Mouse (Mus musculus): ENCODE measurements around the gene Tssc4. TPM values are rescaled to one million over a fixed set of nuclear protein-coding genes. Genes with fewer than 3 reads are reported as not detected.

Gene Tssc4
- polyA plus RNA-seq (2015; fragmentation: Nextera tagmentation; extraction: Ambion mirVana), result 99.7 and 109 TPM in 2 replicates

DNA sequence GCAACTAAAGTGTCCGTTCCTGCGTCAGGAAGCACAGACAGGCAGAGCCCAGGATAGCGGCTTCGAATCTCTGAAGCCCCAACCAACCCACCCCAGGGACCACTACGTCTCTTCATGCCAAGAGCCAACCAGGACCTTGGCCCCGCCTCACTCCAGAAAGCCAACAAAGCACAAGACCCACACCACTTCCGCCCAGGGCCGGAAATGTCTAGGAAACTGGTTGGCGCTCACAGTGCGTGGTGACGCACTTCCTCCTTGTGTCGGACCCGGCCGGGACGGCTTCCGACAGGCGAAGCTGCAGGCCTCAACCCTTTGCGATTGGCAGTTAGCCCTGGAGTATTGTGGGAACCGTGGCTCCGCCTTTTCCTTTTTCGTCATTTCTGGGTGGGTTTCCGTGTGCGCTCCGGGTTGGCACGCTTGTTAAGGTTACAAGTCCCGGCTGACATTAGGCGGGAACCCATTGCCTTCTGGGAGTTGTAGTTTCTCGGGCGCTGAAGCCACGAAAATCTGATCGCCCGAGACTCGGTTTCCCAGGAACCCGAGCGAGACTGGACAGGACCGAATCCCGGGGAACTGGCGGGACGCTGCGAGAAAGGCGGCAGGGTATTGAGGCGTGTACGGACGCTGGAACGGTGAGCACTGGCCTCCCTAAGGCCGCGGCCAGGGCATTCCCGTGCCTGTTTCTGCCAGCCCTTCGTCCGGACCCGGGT lies at the start of gene Tssc4:
Gene Tssc4, plus strand, starts transcription at position 368 of the 710 bp plus-strand sequence.
- Histone ChIP-seq H3K36me3 (ENCODE audit: control insufficient read depth, insufficient read depth) (peaks cover 16% of the 10 kb centered on the region), H3K9me3 (ENCODE audit: control insufficient read depth, low read length) (no peaks in the 10 kb centered on the region), H3K4me2 (ENCODE audit: low read length) (peak within 1 kb of the TSS; percentile 99), H3K9ac (replicated peaks; ENCODE audit: low read depth, low read length) (peak within 1 kb of the TSS; percentile 83), H3K4me1 (replicated peaks; ENCODE audit: control insufficient read depth, insufficient read depth, low read length) (peaks cover 24% of the 10 kb centered on the region), H3K27me3 (replicated peaks; ENCODE audit: control insufficient read depth, insufficient read depth, low read length) (no peaks in the 10 kb centered on the region), H3K27ac (ENCODE audit: low read length) (peak within 1 kb of the TSS; percentile 90), H3K4me3 (replicated peaks; ENCODE audit: low read length) (peak within 1 kb of the TSS; percentile 94)
- ATAC-seq, result peak; percentile 98
- WGBS, result under 1% methylated on average over 51 of the region's 51 CpGs

DNA sequence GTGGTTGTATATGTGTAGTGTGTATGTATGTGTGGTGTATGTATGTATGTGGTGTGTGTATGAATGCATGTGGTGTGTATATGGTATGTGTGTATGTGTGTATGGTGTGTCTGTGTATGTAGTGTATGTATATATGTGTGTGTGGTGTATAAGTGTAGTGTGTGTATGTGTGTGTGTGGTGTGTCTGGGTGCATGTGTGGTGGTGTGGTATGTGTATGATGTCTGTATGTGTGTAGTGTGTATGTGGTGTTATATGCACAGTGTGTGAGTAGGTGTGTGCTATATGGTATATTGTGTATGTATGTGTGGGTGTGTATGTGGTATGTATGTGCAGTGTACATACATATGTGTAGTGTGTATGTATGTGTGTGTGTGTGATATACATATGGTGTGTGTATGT lies 49.0 kb upstream of the Tssc4 start:
- Histone ChIP-seq H3K4me2 (ENCODE audit: low read length) (no peak overlapping the region), H3K9ac (replicated peaks; ENCODE audit: low read depth, low read length) (no peak overlapping the region), H3K27ac (ENCODE audit: low read length) (no peak overlapping the region), H3K36me3 (ENCODE audit: control insufficient read depth, insufficient read depth) (no peaks in the 10 kb centered on the region), H3K9me3 (ENCODE audit: control insufficient read depth, low read length) (no peaks in the 10 kb centered on the region), H3K4me1 (replicated peaks; ENCODE audit: control insufficient read depth, insufficient read depth, low read length) (peaks cover 11% of the 10 kb centered on the region), H3K4me3 (replicated peaks; ENCODE audit: low read length) (no peak overlapping the region), H3K27me3 (replicated peaks; ENCODE audit: control insufficient read depth, insufficient read depth, low read length) (no peaks in the 10 kb centered on the region)
- ATAC-seq, result no peak

DNA sequence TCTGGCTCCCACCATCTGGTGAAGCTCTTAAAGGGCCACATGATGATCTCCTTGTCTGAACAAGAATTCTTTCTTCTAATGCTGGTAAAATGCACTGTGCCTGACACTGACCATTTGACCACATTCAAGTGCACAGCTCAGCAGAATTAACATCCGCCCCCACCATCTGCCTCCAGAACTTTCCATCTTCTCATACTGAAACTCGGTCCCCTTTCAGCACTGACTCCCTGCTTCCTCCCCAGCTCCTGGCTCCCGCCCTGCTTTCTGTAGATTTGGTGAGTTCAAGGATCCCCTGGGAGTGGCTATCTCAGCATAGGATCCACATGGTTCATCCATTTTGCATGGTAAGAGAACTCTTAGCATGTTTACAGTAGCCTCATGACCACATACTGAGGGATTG lies 48.3 kb upstream of the Tssc4 start:
- peaks cover 7% of the 10 kb centered on the region for H3K4me1 ChIP-seq (replicated peaks; ENCODE audit: control insufficient read depth, insufficient read depth, low read length)
- no peak overlapping the region for H3K9ac ChIP-seq (replicated peaks; ENCODE audit: low read depth, low read length)
- H3K36me3 ChIP-seq (ENCODE audit: control insufficient read depth, insufficient read depth), result 0 out of 2 replicates have a peak, but pooled peaks cover 3% of the 10 kb centered on the region
- H3K4me2 ChIP-seq (ENCODE audit: low read length), result no peak overlapping the region
- H3K27me3 ChIP-seq (replicated peaks; ENCODE audit: control insufficient read depth, insufficient read depth, low read length), result no peaks in the 10 kb centered on the region
- no peaks in the 10 kb centered on the region for H3K9me3 ChIP-seq (ENCODE audit: control insufficient read depth, low read length)
- 77% methylated on average over 3 of the region's 3 CpGs for WGBS
- no peak for ATAC-seq
- H3K4me3 ChIP-seq (replicated peaks; ENCODE audit: low read length), result no peak overlapping the region
- no peak overlapping the region for H3K27ac ChIP-seq (ENCODE audit: low read length)

DNA sequence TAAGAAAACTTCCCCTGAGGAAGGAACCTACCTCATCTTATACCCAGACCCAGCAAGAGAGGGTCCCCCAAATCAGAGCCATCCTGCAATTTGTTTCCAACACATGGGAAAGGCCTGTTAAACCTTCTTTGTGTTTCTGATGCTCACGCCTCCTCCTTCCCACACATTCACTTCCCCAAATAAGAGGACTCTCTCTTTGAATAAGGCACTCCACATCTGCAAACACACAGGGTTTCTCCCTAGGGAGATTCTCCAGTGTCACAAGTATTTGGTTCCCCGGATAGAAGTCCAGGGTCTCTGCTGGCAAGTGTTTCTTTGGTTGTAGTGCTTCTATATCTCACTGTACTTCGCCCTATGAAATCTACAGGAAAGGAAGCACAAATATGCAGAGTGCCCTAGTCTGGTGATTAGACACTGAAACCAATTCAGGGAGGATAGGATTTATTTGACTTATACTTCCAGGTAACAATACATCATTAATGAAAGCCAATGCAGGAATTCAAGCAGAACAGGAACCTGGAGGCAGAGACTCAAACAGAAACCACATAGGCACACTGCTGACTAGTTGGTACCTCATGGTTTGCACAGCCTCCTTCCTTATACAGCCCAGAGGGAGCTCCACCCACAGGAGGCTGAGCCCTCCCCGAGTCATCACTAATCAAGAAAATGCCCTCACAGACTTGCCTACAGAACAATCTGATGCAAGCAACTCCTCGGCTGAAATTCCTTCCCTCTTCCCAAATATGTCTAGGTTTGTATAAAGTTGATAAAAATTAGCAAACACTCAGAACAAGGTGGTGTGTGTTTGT lies 47.5 kb upstream of the Tssc4 start:
- Histone ChIP-seq H3K36me3 (ENCODE audit: control insufficient read depth, insufficient read depth) (0 out of 2 replicates have a peak, but pooled peaks cover 3% of the 10 kb centered on the region), H3K27ac (ENCODE audit: low read length) (no peak overlapping the region), H3K9ac (replicated peaks; ENCODE audit: low read depth, low read length) (no peak overlapping the region), H3K9me3 (ENCODE audit: control insufficient read depth, low read length) (no peaks in the 10 kb centered on the region), H3K4me3 (replicated peaks; ENCODE audit: low read length) (no peak overlapping the region), H3K27me3 (replicated peaks; ENCODE audit: control insufficient read depth, insufficient read depth, low read length) (no peaks in the 10 kb centered on the region), H3K4me1 (replicated peaks; ENCODE audit: control insufficient read depth, insufficient read depth, low read length) (no peaks in the 10 kb centered on the region), H3K4me2 (ENCODE audit: low read length) (no peak overlapping the region)
- no peak for ATAC-seq
- WGBS, result 65% methylated on average over 5 of the region's 5 CpGs

DNA sequence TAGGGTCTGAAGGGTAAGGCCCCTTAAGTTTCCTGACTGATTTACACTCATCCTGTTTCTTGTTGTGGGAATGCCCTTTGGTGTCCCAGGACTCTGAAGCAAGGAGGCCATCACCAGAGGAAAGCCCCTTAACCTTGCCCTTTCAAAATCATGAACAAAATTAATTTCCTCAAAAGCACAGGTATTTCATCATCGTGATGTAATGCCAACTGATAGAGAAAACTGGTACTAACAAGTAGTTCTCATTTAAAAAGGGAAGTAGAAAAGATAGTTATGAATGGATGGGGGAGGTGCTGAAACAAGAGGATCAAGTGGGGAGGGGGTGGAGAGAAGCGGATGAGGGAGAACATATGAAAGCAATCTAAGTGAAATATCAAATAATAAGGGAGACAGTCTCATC lies 45.5 kb upstream of the Tssc4 start:
- no peak for ATAC-seq
- WGBS, result 92% methylated on average over 2 of the region's 2 CpGs

DNA sequence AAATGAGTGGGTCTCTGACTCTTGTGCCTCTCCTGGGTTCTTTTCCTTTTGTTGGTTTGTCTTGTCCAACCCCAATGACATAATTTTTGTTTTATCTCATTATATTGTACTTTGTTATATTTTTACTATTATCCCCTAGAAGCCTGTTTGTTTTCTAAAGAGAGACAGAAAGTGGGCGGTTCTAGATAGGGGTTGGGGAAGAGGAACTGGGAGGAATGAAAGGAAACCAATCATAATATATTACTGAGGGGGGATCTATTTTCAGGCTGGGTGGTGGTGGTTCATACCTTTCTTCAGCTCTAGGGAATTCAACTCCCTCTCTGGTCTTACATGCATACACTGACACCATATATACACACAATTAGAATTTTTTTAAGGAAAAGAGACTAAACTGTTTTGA lies 44.8 kb upstream of the Tssc4 start:
- ATAC-seq, result no peak
- Histone ChIP-seq H3K27me3 (replicated peaks; ENCODE audit: control insufficient read depth, insufficient read depth, low read length) (no peaks in the 10 kb centered on the region), H3K27ac (ENCODE audit: low read length) (no peak overlapping the region), H3K4me2 (ENCODE audit: low read length) (no peak overlapping the region), H3K4me1 (replicated peaks; ENCODE audit: control insufficient read depth, insufficient read depth, low read length) (no peaks in the 10 kb centered on the region; the same call in 1 of the 2 replicates), H3K36me3 (ENCODE audit: control insufficient read depth, insufficient read depth) (0 out of 2 replicates have a peak, but pooled peaks cover 3% of the 10 kb centered on the region), H3K9me3 (ENCODE audit: control insufficient read depth, low read length) (no peaks in the 10 kb centered on the region), H3K9ac (replicated peaks; ENCODE audit: low read depth, low read length) (no peak overlapping the region), H3K4me3 (replicated peaks; ENCODE audit: low read length) (no peak overlapping the region)
- WGBS, result 93% methylated on average over 1 of the region's 1 CpGs

More for the DNA sequence above, 45.5 kb upstream of the Tssc4 start:
- Histone ChIP-seq H3K9me3 (ENCODE audit: control insufficient read depth, low read length) (no peaks in the 10 kb centered on the region), H3K4me3 (replicated peaks; ENCODE audit: low read length) (no peak overlapping the region), H3K9ac (replicated peaks; ENCODE audit: low read depth, low read length) (no peak overlapping the region), H3K27me3 (replicated peaks; ENCODE audit: control insufficient read depth, insufficient read depth, low read length) (no peaks in the 10 kb centered on the region), H3K4me1 (replicated peaks; ENCODE audit: control insufficient read depth, insufficient read depth, low read length) (no peaks in the 10 kb centered on the region; the same call in 1 of the 2 replicates), H3K36me3 (ENCODE audit: control insufficient read depth, insufficient read depth) (0 out of 2 replicates have a peak, but pooled peaks cover 3% of the 10 kb centered on the region), H3K4me2 (ENCODE audit: low read length) (no peak overlapping the region), H3K27ac (ENCODE audit: low read length) (no peak overlapping the region)

DNA sequence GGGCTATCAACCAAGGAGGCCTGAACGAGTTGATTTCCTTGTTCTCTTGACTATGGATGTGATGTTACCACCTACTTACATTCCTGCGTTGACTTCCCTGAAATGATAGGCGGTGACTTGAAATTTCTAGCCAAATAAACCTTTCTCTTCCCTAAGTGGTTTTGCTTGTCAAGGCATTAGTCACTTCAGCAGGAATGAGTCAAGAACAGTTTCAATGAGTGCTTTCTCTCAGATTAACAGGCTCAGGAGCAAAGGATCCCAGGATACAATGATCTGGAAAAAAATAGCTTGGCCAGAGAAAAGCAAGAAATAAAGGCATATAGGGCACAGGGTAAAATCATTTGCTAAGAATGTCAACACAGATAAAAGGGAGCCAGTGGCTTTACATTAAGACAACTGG lies 43.6 kb upstream of the Tssc4 start:
- H3K27ac ChIP-seq (ENCODE audit: low read length), result no peak overlapping the region
- H3K4me1 ChIP-seq (replicated peaks; ENCODE audit: control insufficient read depth, insufficient read depth, low read length), result no peaks in the 10 kb centered on the region; the same call in 1 of the 2 replicates
- WGBS, result 88% methylated on average over 3 of the region's 3 CpGs
- H3K36me3 ChIP-seq (ENCODE audit: control insufficient read depth, insufficient read depth), result 0 out of 2 replicates have a peak, but pooled peaks cover 3% of the 10 kb centered on the region
- no peak overlapping the region for H3K4me3 ChIP-seq (replicated peaks; ENCODE audit: low read length)
- H3K9ac ChIP-seq (replicated peaks; ENCODE audit: low read depth, low read length), result no peak overlapping the region
- ATAC-seq, result no peak
- H3K9me3 ChIP-seq (ENCODE audit: control insufficient read depth, low read length), result no peaks in the 10 kb centered on the region
- no peaks in the 10 kb centered on the region for H3K27me3 ChIP-seq (replicated peaks; ENCODE audit: control insufficient read depth, insufficient read depth, low read length)
- no peak overlapping the region for H3K4me2 ChIP-seq (ENCODE audit: low read length)

DNA sequence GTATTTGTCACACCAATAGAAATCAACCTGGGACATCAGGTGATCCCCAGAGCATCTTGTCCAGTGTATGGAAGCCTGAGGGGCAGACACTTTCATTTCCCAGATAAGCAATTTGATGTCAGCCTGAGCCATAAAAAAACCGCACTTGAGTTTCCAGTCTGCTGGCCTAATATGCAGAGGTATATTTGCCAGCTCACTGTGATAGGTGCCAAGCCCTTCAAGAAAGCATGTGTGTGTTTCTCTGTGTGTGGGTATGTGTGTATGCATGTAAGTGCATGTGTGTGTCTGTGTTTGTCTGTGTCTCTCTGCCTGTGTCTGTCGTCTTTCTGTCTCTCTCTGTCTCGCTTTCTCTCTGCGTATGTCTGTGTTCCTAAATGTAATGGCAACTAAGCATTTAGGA lies 41.9 kb upstream of the Tssc4 start:
- Histone ChIP-seq H3K4me2 (ENCODE audit: low read length) (no peak overlapping the region), H3K4me3 (replicated peaks; ENCODE audit: low read length) (no peak overlapping the region), H3K27me3 (replicated peaks; ENCODE audit: control insufficient read depth, insufficient read depth, low read length) (no peaks in the 10 kb centered on the region), H3K9ac (replicated peaks; ENCODE audit: low read depth, low read length) (no peak overlapping the region), H3K27ac (ENCODE audit: low read length) (no peak overlapping the region), H3K4me1 (replicated peaks; ENCODE audit: control insufficient read depth, insufficient read depth, low read length) (no peaks in the 10 kb centered on the region; the same call in 1 of the 2 replicates), H3K36me3 (ENCODE audit: control insufficient read depth, insufficient read depth) (0 out of 2 replicates have a peak, but pooled peaks cover 3% of the 10 kb centered on the region), H3K9me3 (ENCODE audit: control insufficient read depth, low read length) (no peaks in the 10 kb centered on the region)
- ATAC-seq, result no peak
- 70% methylated on average over 4 of the region's 4 CpGs for WGBS

DNA sequence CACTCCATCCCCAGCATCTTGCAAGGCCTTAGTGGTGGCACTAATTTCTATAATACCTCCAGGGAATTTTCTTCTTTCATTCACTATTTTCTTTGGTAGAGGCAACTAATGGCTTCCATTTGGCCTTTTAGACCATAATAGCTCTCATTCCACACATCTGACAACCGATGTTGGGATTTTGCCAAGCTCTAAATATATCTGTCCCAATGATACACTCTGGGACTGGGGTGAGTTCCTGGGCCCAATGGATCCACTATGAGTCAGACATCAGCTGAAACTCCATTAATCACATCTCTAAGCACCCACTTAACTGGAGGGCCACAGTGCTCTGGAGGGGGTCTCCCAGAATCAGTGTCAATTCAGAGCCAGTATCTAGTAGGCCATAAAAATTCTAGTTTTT lies 37.2 kb upstream of the Tssc4 start:
- WGBS, result 74% methylated on average over 1 of the region's 1 CpGs
- Histone ChIP-seq H3K4me2 (ENCODE audit: low read length) (no peak overlapping the region), H3K4me3 (replicated peaks; ENCODE audit: low read length) (no peak overlapping the region), H3K36me3 (ENCODE audit: control insufficient read depth, insufficient read depth) (0 out of 2 replicates have a peak, but pooled peaks cover 2% of the 10 kb centered on the region), H3K27ac (ENCODE audit: low read length) (no peak overlapping the region), H3K9me3 (ENCODE audit: control insufficient read depth, low read length) (no peaks in the 10 kb centered on the region), H3K4me1 (replicated peaks; ENCODE audit: control insufficient read depth, insufficient read depth, low read length) (no peaks in the 10 kb centered on the region; the same call in 1 of the 2 replicates), H3K27me3 (replicated peaks; ENCODE audit: control insufficient read depth, insufficient read depth, low read length) (no peaks in the 10 kb centered on the region), H3K9ac (replicated peaks; ENCODE audit: low read depth, low read length) (no peak overlapping the region)
- no peak for ATAC-seq

Data from forebrain, embryonic 16.5 days (tissue).